Mouse (Mus musculus) embryonic fibroblast, embryonic 13.5 days (primary cell): ENCODE measurements at regions not wholly inside any gene's neighbourhood (a gene's known extent, or its start where the extent isn't known, plus 50 kb on each side); places are given as distances from the start of the nearest gene placed in this dataset.

Experiments used
- CTCF ChIP-seq: IDR thresholded peaks from 2 replicates; pipeline ENCODE4 v1.5.1; 2011; ENCODE audit warnings: mild to moderate bottlenecking, control low read depth, low read length, moderate library complexity, borderline replicate concordance; ENCODE audit not compliant: insufficient read depth
- POLR2A ChIP-seq: IDR thresholded peaks from 2 replicates; pipeline ENCODE4 v1.6.1; 2011; ENCODE audit warnings: low read depth, mild to moderate bottlenecking, control low read depth, low read length, moderate library complexity

GRCm38 (mm10) chr10:110625644-110626043 lies 119.6 kb upstream of the E2f7 start:
- TF ChIP-seq CTCF, result no peak
- TF ChIP-seq POLR2A, result no peak
